Mouse (Mus musculus): ENCODE measurements around the gene Htr1f. TPM values are rescaled to one million over a fixed set of nuclear protein-coding genes. Genes with fewer than 3 reads are reported as not detected.

Gene Htr1f
- polyA plus RNA-seq, 1 experiment: 0.10 TPM

DNA sequence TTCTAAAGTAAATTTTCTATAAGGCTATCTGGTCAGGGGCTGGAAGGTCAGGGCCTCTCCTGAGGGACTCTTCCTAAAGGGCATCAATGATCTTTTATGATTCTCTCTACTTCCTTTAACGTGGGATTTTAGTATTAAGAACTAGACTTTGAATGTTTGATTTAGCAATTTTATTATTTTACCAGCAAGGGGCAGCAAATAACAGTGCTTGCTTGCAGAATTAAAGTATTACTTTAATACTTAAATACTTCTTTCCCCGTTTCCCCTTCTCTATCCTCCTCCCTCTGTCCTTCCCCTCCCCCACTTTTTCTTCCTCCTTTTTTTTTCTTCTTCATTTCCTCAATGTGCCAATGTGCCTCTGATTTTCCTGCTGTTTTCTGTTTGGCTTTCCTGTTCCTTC, 202.3 kb downstream of the Htr1f start:
- TF ChIP-seq CTCF (IDR thresholded peaks at IDR 0.05; ENCODE audit: control insufficient read depth, insufficient read depth, insufficient replicate concordance, low read depth, low read length) (no peak), POLR2A (IDR thresholded peaks at IDR 0.05; ENCODE audit: control insufficient read depth, low read depth, low read length) (no peak)
- Histone ChIP-seq H3K36me3 (ENCODE audit: control insufficient read depth, insufficient read depth, low read length) (no peaks in the 10 kb centered on the region), H3K4me3 (ENCODE audit: control insufficient read depth, low read depth, low read length) (no peak overlapping the region), H3K27ac (ENCODE audit: control insufficient read depth, insufficient read depth, low read depth, low read length) (no peak overlapping the region), H3K4me1 (ENCODE audit: control insufficient read depth, insufficient read depth, low read length) (no peaks in the 10 kb centered on the region), H3K27me3 (ENCODE audit: control insufficient read depth, insufficient read depth, low read length) (no peaks in the 10 kb centered on the region)

DNA sequence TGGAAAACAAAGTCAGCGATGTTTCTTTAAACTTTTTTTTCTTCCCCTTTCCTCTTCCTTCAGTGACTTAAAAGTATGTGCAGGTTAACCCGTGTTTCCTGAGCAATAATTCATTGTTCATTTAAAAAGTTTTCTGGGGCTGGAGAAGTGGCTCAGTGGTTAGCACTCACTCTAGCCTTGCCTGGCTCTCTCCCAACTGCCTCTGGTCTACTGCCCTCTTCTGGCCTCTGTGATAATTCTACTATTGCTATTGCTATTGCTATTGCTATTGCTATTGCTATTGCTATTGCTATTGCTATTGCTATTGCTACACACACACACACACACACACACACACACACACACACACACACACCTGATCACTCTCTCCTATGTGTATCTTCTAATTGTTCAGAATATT, 206.6 kb downstream of the Htr1f start:
- Histone ChIP-seq H3K4me1 (ENCODE audit: control insufficient read depth, insufficient read depth, low read length) (no peaks in the 10 kb centered on the region), H3K27me3 (ENCODE audit: control insufficient read depth, insufficient read depth, low read length) (no peaks in the 10 kb centered on the region), H3K4me3 (ENCODE audit: control insufficient read depth, low read depth, low read length) (no peak overlapping the region), H3K36me3 (ENCODE audit: control insufficient read depth, insufficient read depth, low read length) (no peaks in the 10 kb centered on the region), H3K27ac (ENCODE audit: control insufficient read depth, insufficient read depth, low read depth, low read length) (no peak overlapping the region)
- TF ChIP-seq POLR2A (IDR thresholded peaks at IDR 0.05; ENCODE audit: control insufficient read depth, low read depth, low read length): no peak

DNA sequence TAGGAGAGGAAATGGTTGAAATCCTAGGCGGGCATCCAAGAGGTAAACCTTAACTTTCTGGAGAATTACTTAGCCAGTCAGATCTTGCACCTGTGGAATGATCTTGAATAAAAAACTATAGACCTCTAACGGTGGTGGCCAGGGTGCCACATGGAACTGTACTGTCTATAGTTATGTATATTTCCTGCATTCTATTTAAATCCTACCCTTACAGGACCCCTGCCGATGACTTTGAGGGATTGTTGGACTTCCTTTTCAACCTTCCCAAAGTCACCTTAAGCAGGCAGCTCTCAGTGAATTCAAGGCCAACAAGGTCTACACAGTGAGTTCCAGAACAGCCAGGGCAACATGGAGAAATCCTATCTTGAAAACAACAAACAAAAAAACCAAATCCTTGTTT, 216.2 kb downstream of the Htr1f start:
- H3K27me3 ChIP-seq (ENCODE audit: control insufficient read depth, insufficient read depth, low read length): no peaks in the 10 kb centered on the region
- TF ChIP-seq POLR2A (IDR thresholded peaks at IDR 0.05; ENCODE audit: control insufficient read depth, low read depth, low read length): no peak
- no peak for TF ChIP-seq CTCF (IDR thresholded peaks at IDR 0.05; ENCODE audit: control insufficient read depth, insufficient read depth, insufficient replicate concordance, low read depth, low read length)
- no peaks in the 10 kb centered on the region for H3K36me3 ChIP-seq (ENCODE audit: control insufficient read depth, insufficient read depth, low read length)
- no peak overlapping the region for H3K27ac ChIP-seq (ENCODE audit: control insufficient read depth, insufficient read depth, low read depth, low read length)
- H3K4me1 ChIP-seq (ENCODE audit: control insufficient read depth, insufficient read depth, low read length): no peaks in the 10 kb centered on the region
- no peak overlapping the region for H3K4me3 ChIP-seq (ENCODE audit: control insufficient read depth, low read depth, low read length)

GRCm38 (mm10) chr16:64885547-64885946, 220.1 kb downstream of the Htr1f start:
- H3K27ac ChIP-seq (ENCODE audit: control insufficient read depth, insufficient read depth, low read depth, low read length): no peak overlapping the region
- no peaks in the 10 kb centered on the region for H3K27me3 ChIP-seq (ENCODE audit: control insufficient read depth, insufficient read depth, low read length)
- H3K4me3 ChIP-seq (ENCODE audit: control insufficient read depth, low read depth, low read length): no peak overlapping the region
- no peaks in the 10 kb centered on the region; the same call in 1 of the 2 replicates for H3K4me1 ChIP-seq (ENCODE audit: control insufficient read depth, insufficient read depth, low read length)
- TF ChIP-seq POLR2A (IDR thresholded peaks at IDR 0.05; ENCODE audit: control insufficient read depth, low read depth, low read length) (no peak), CTCF (IDR thresholded peaks at IDR 0.05; ENCODE audit: control insufficient read depth, insufficient read depth, insufficient replicate concordance, low read depth, low read length) (no peak)
- H3K36me3 ChIP-seq (ENCODE audit: control insufficient read depth, insufficient read depth, low read length): no peaks in the 10 kb centered on the region

- TF ChIP-seq CTCF (IDR thresholded peaks at IDR 0.05; ENCODE audit: control insufficient read depth, insufficient read depth, insufficient replicate concordance, low read depth, low read length) (no peak), POLR2A (IDR thresholded peaks at IDR 0.05; ENCODE audit: control insufficient read depth, low read depth, low read length) (no peak)
- no peaks in the 10 kb centered on the region for H3K27me3 ChIP-seq (ENCODE audit: control insufficient read depth, insufficient read depth, low read length)
- H3K27ac ChIP-seq (ENCODE audit: control insufficient read depth, insufficient read depth, low read depth, low read length): peak overlapping the region; percentile 9; the same call in 1 of the 2 replicates
These were observed 220.5 kb downstream of the Htr1f start for GRCm38 (mm10) chr16:64885142-64885541.

DNA sequence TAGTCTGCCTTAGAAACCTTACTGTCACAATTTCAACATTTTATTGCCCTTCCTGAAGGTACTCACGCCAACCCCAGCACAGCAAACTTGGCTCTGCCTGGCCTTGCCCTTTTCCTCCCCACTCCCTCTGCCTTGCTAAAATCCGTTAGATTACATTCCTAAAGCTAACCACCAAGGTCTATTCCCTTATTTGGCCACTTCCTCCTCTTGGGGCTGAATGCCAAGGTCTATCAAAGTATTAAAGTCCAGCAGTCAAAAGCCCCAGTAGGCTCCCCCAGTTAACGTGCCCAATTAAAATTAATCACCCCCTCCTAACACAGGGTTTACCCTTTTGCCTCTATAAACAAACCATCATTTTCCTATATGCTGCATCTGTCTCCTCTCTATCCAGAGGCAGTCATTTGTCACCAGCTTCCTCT, 221.2 kb downstream of the Htr1f start:
- TF ChIP-seq CTCF (IDR thresholded peaks at IDR 0.05; ENCODE audit: control insufficient read depth, insufficient read depth, insufficient replicate concordance, low read depth, low read length) (no peak), POLR2A (IDR thresholded peaks at IDR 0.05; ENCODE audit: control insufficient read depth, low read depth, low read length) (no peak)
- H3K4me3 ChIP-seq (ENCODE audit: control insufficient read depth, low read depth, low read length): peak overlapping the region; percentile 32; the same call in 1 of the 2 replicates
- H3K27me3 ChIP-seq (ENCODE audit: control insufficient read depth, insufficient read depth, low read length): no peaks in the 10 kb centered on the region
- no peaks in the 10 kb centered on the region; the same call in 1 of the 2 replicates for H3K4me1 ChIP-seq (ENCODE audit: control insufficient read depth, insufficient read depth, low read length)
- H3K27ac ChIP-seq (ENCODE audit: control insufficient read depth, insufficient read depth, low read depth, low read length): peak overlapping the region; percentile 86
- H3K36me3 ChIP-seq (ENCODE audit: control insufficient read depth, insufficient read depth, low read length): no peaks in the 10 kb centered on the region

More at GRCm38 (mm10) chr16:64885142-64885541, 220.5 kb downstream of the Htr1f start:
- no peaks in the 10 kb centered on the region for H3K36me3 ChIP-seq (ENCODE audit: control insufficient read depth, insufficient read depth, low read length)
- no peaks in the 10 kb centered on the region; the same call in 1 of the 2 replicates for H3K4me1 ChIP-seq (ENCODE audit: control insufficient read depth, insufficient read depth, low read length)
- peak overlapping the region; percentile 6 for H3K4me3 ChIP-seq (ENCODE audit: control insufficient read depth, low read depth, low read length)

DNA sequence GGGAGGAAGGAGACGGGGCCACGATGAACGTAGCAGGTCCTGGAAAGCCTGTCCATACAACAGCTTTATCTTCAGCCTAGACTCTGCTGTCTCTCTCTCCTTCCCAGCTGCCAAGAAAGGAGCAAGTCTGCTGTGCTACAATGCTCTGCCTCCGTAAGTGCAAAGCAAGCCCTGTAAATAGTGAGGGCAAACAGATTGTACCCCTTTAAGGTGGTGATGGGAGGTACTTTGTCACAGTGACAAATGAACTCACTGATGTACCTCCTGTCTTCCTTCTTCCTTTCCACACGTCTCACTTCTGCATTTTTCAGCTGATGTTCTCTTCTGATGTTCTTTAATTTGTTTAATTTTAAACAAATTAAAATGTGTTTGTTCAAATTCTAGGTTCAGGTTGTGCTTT, 221.8 kb downstream of the Htr1f start:
- Histone ChIP-seq H3K27ac (ENCODE audit: control insufficient read depth, insufficient read depth, low read depth, low read length) (peak overlapping the region; percentile 86), H3K36me3 (ENCODE audit: control insufficient read depth, insufficient read depth, low read length) (no peaks in the 10 kb centered on the region), H3K4me1 (ENCODE audit: control insufficient read depth, insufficient read depth, low read length) (no peaks in the 10 kb centered on the region; the same call in 1 of the 2 replicates), H3K27me3 (ENCODE audit: control insufficient read depth, insufficient read depth, low read length) (no peaks in the 10 kb centered on the region), H3K4me3 (ENCODE audit: control insufficient read depth, low read depth, low read length) (peak overlapping the region; percentile 10; the same call in 1 of the 2 replicates)
- TF ChIP-seq POLR2A (IDR thresholded peaks at IDR 0.05; ENCODE audit: control insufficient read depth, low read depth, low read length) (no peak), CTCF (IDR thresholded peaks at IDR 0.05; ENCODE audit: control insufficient read depth, insufficient read depth, insufficient replicate concordance, low read depth, low read length) (no peak)

DNA sequence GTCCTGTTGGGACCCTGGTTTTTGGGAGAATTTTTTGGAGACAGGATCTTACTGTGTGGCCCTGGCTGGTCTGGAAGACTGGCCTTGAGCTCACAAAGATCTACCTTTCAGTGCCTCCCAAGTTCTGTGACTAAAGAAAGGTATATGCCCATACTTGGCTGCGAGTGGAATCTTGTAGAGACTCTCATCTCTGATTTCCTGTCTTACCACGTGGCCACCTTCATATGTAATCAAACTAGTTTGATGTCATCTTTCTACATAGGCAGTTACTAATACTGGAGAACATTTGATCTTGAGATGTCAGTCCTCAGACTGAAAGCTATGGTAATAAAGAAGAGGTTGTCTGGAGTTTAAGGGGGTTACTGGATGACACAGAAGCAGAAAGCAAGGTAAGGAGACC, 224.2 kb downstream of the Htr1f start:
- Histone ChIP-seq H3K4me1 (ENCODE audit: control insufficient read depth, insufficient read depth, low read length) (no peaks in the 10 kb centered on the region; the same call in 1 of the 2 replicates), H3K4me3 (ENCODE audit: control insufficient read depth, low read depth, low read length) (no peak overlapping the region), H3K27ac (ENCODE audit: control insufficient read depth, insufficient read depth, low read depth, low read length) (no peak overlapping the region), H3K27me3 (ENCODE audit: control insufficient read depth, insufficient read depth, low read length) (no peaks in the 10 kb centered on the region), H3K36me3 (ENCODE audit: control insufficient read depth, insufficient read depth, low read length) (no peaks in the 10 kb centered on the region)
- TF ChIP-seq CTCF (IDR thresholded peaks at IDR 0.05; ENCODE audit: control insufficient read depth, insufficient read depth, insufficient replicate concordance, low read depth, low read length) (no peak), POLR2A (IDR thresholded peaks at IDR 0.05; ENCODE audit: control insufficient read depth, low read depth, low read length) (no peak)
